Mouse (Mus musculus) gastrocnemius, adult 18-20 months (tissue): ENCODE data around the gene Gm11733. TPM values are rescaled to one million over a fixed set of nuclear protein-coding genes. Genes with fewer than 3 reads are reported as not detected.

ENCODE experiments used
- DNase-seq: peaks from one replicate; pipeline ENCODE4 v3.0.0; 2021; ENCODE audit warnings: low spot score
- total RNA-seq, 2 experiments: library from RNA; stranded (reverse); gene quantifications; 2 replicates each; pipeline ENCODE4 v1.2.3; 2021

Gene Gm11733
- total RNA-seq, 2 experiments from 2014 or later: not detected

GRCm38 (mm10) chr11:117535491-117536304 is 51.5 kb downstream of the Gm11733 start:
- DNase-seq: peak; percentile 33

GRCm38 (mm10) chr11:117536586-117536985 is 52.4 kb downstream of the Gm11733 start:
- DNase-seq: peak; percentile 71

Other genes starting within 250 kb of the Gm11733 start
- gene Tnrc6c, start 169.9 kb downstream of the Gm11733 start, total RNA-seq: 10 to 100 TPM; 20.2 to 20.5 TPM